Mouse (Mus musculus) CH12.LX (cell line): ENCODE data around the gene Galm. TPM values are rescaled to one million over a fixed set of nuclear protein-coding genes. Genes with fewer than 3 reads are reported as not detected.

Experiments used
- DNase-seq: peaks from one replicate; pipeline ENCODE4 v3.0.0-alpha.2; 2013; ENCODE audit errors: extremely low read depth
- H3K27ac ChIP-seq: 2 replicates; pipeline ENCODE4 v1.5.1; 2012; ENCODE audit warnings: low read depth, mild to moderate bottlenecking, control low read depth, moderate library complexity; ENCODE audit not compliant: insufficient read depth
- H3K27me3 ChIP-seq: replicated peaks from 2 replicates; pipeline ENCODE3; 2012; ENCODE audit warnings: inconsistent platforms
- H3K36me3 ChIP-seq, 2 experiments: replicated peaks in 1 of 2; 2 replicates each; pipeline versions ENCODE3 to v1.6.1; 2012; ENCODE audit warnings: inconsistent platforms in 1 of 2, low read length in 1 of 2, mild to moderate bottlenecking in 1 of 2, mixed read lengths in 1 of 2, moderate library complexity in 1 of 2; ENCODE audit not compliant: control insufficient read depth in 1 of 2, insufficient read depth in 1 of 2
- H3K4me1 ChIP-seq, 2 experiments: 2 replicates each; pipeline ENCODE4 v1.6.1; 2012; ENCODE audit warnings: inconsistent platforms in 1 of 2, moderate library complexity in 1 of 2; ENCODE audit not compliant: insufficient read depth in 2 of 2, control insufficient read depth in 1 of 2
- H3K4me2 ChIP-seq: 2 replicates; pipeline ENCODE4 v1.6.1; 2012; ENCODE audit warnings: low read depth, mild to moderate bottlenecking, control low read depth; ENCODE audit not compliant: poor library complexity, insufficient read depth, severe bottlenecking
- H3K4me3 ChIP-seq, 3 experiments: fragments of 150-350 bp in 1 of 3; sonication (generic) in 1 of 3; replicated peaks in 1 of 3; 2 replicates each; pipeline versions ENCODE3 to v1.5.1; 2011 to 2012; ENCODE audit warnings: low read depth in 2 of 3, low read length in 2 of 3, mild to moderate bottlenecking in 2 of 3, moderate library complexity in 2 of 3, control low read depth in 1 of 3, improper control_type of control experiment in 1 of 3, inconsistent platforms in 1 of 3, mixed read lengths in 1 of 3; ENCODE audit not compliant: poor library complexity in 1 of 3
- H3K79me2 ChIP-seq: replicated peaks from 2 replicates; pipeline ENCODE4 v1.6.1; 2012; ENCODE audit warnings: mild to moderate bottlenecking, moderate library complexity; ENCODE audit not compliant: control insufficient read depth, poor library complexity, insufficient read depth, severe bottlenecking; ENCODE audit errors: extremely low read depth
- H3K9ac ChIP-seq: 2 replicates; pipeline ENCODE4 v1.6.1; 2012; ENCODE audit warnings: low read depth, mild to moderate bottlenecking, control low read depth, moderate library complexity; ENCODE audit not compliant: insufficient read depth
- H3K9me3 ChIP-seq: replicated peaks from 2 replicates; pipeline ENCODE3; 2012; ENCODE audit warnings: low read length, inconsistent platforms, mixed read lengths
- CHD2 ChIP-seq: IDR thresholded peaks from 2 replicates; pipeline ENCODE4 v1.6.1; 2011; ENCODE audit warnings: low read length, improper control_type of control experiment
- CTCF ChIP-seq, 2 experiments: IDR thresholded peaks in 1 of 2; conservative IDR thresholded peaks in 1 of 2; 2 replicates each; pipeline ENCODE4 v1.5.1; 2011 to 2012; ENCODE audit warnings: low read depth in 2 of 2, low read length in 2 of 2, improper control_type of control experiment in 1 of 2, inconsistent platforms in 1 of 2, mild to moderate bottlenecking in 1 of 2, moderate library complexity in 1 of 2
- E2F4 ChIP-seq: IDR thresholded peaks from 2 replicates; pipeline ENCODE4 v1.6.1; 2011; ENCODE audit warnings: low read depth, low read length, improper control_type of control experiment; ENCODE audit not compliant: insufficient replicate concordance
- ELF1 ChIP-seq: IDR thresholded peaks from 2 replicates; pipeline ENCODE4 v1.6.1; 2014; ENCODE audit warnings: low read depth, mild to moderate bottlenecking, inconsistent platforms, low read length, improper control_type of control experiment
- EP300 ChIP-seq: IDR thresholded peaks from 2 replicates; pipeline ENCODE4 v1.6.1; 2011; ENCODE audit warnings: low read length, improper control_type of control experiment
- ETS1 ChIP-seq: conservative IDR thresholded peaks from 2 replicates; pipeline ENCODE4 v1.6.1; 2012; ENCODE audit warnings: low read depth, mild to moderate bottlenecking, inconsistent platforms, low read length, improper control_type of control experiment, moderate library complexity
- GABPA ChIP-seq: IDR thresholded peaks from 2 replicates; pipeline ENCODE4 v1.6.1; 2012; ENCODE audit warnings: low read depth, low read length, improper control_type of control experiment, inconsistent platforms; ENCODE audit not compliant: insufficient replicate concordance
- JUND ChIP-seq: conservative IDR thresholded peaks from 2 replicates; pipeline ENCODE4 v1.6.1; 2011; ENCODE audit warnings: low read depth, low read length, improper control_type of control experiment
- MAZ ChIP-seq: IDR thresholded peaks from 2 replicates; pipeline ENCODE4 v1.6.1; 2012; ENCODE audit warnings: low read depth, mild to moderate bottlenecking, inconsistent platforms, low read length, improper control_type of control experiment, moderate library complexity
- MEF2A ChIP-seq: IDR thresholded peaks from 2 replicates; pipeline ENCODE4 v1.6.1; 2014; ENCODE audit warnings: low read depth, mild to moderate bottlenecking, inconsistent platforms, low read length, improper control_type of control experiment, borderline replicate concordance
- NELFE ChIP-seq: IDR thresholded peaks from 2 replicates; pipeline ENCODE4 v1.6.1; 2011; ENCODE audit warnings: low read depth, low read length, improper control_type of control experiment
- PAX5 ChIP-seq: IDR thresholded peaks from 2 replicates; pipeline ENCODE4 v1.6.1; 2012; ENCODE audit warnings: low read length, inconsistent platforms, mixed read lengths
- POLR2A ChIP-seq: IDR thresholded peaks from 2 replicates; pipeline ENCODE4 v1.6.1; 2011; ENCODE audit warnings: low read depth, mild to moderate bottlenecking, improper control_type of control experiment, low read length
- RAD21 ChIP-seq: IDR thresholded peaks from 2 replicates; pipeline ENCODE4 v1.6.1; 2011; ENCODE audit warnings: low read depth, mild to moderate bottlenecking, low read length, improper control_type of control experiment, moderate library complexity
- SIN3A ChIP-seq: IDR thresholded peaks from 2 replicates; pipeline ENCODE4 v1.6.1; 2012; ENCODE audit warnings: low read length, improper control_type of control experiment, inconsistent platforms
- SMC3 ChIP-seq: IDR thresholded peaks from 2 replicates; pipeline ENCODE4 v1.6.1; 2011; ENCODE audit warnings: low read depth, low read length, improper control_type of control experiment
- TBP ChIP-seq: conservative IDR thresholded peaks from 2 replicates; pipeline ENCODE4 v1.6.1; 2011; ENCODE audit warnings: low read depth, low read length, improper control_type of control experiment
- USF1 ChIP-seq: IDR thresholded peaks from 2 replicates; pipeline ENCODE4 v1.6.1; 2014; ENCODE audit warnings: low read depth, mild to moderate bottlenecking, inconsistent platforms, low read length, improper control_type of control experiment
- ZC3H11A ChIP-seq: IDR thresholded peaks from 2 replicates; pipeline ENCODE4 v1.6.1; 2012; ENCODE audit warnings: low read depth, mild to moderate bottlenecking, inconsistent platforms, low read length, improper control_type of control experiment
- ZKSCAN1 ChIP-seq: IDR thresholded peaks from 2 replicates; pipeline ENCODE4 v1.6.1; 2012; ENCODE audit warnings: low read depth, inconsistent platforms, low read length, improper control_type of control experiment, borderline replicate concordance
- ZNF384 ChIP-seq: IDR thresholded peaks from 2 replicates; pipeline ENCODE4 v1.6.1; 2012; ENCODE audit warnings: low read depth, low read length, improper control_type of control experiment, inconsistent platforms
- dilution Hi-C: fragments of 300-500 bp; cut with MboI; formaldehyde crosslinking; loops from 2 replicates; pipeline ENCODE4 v1.14.3; 2020; ENCODE audit warnings: low sequenced_read_pairs; ENCODE audit not compliant: extremely low pct_unique_long_range_greater_than_20kb, extremely low pct_ligation_motif_present
- in situ Hi-C: fragments of 300-500 bp; cut with MboI; formaldehyde crosslinking; loops from 3 replicates; pipeline ENCODE4 v1.14.3; 2019; ENCODE audit warnings: low sequenced_read_pairs, low pct_ligation_motif_present, low pct_unique_long_range_greater_than_20kb, mixed read lengths
- polyA plus RNA-seq: library from polyadenylated mRNA; unstranded; fragments of >175 nt; gene quantifications from 2 replicates; pipeline ENCODE4 v1.2.1, GENCODE M21; 2012; ENCODE audit warnings: low read depth; ENCODE audit not compliant: insufficient read length
- total RNA-seq, 2 experiments: library from RNA; depleted of rRNA; stranded (reverse); fragments of 300-350 nt in 1 of 2; fragments of >200 nt in 1 of 2; gene quantifications; 2 replicates each; pipeline ENCODE4 v1.2.3; 2012 to 2014

The Galm gene
- total and polyA plus RNA-seq, 3 experiments = 0.09 TPM; not detected in 2

DNA sequence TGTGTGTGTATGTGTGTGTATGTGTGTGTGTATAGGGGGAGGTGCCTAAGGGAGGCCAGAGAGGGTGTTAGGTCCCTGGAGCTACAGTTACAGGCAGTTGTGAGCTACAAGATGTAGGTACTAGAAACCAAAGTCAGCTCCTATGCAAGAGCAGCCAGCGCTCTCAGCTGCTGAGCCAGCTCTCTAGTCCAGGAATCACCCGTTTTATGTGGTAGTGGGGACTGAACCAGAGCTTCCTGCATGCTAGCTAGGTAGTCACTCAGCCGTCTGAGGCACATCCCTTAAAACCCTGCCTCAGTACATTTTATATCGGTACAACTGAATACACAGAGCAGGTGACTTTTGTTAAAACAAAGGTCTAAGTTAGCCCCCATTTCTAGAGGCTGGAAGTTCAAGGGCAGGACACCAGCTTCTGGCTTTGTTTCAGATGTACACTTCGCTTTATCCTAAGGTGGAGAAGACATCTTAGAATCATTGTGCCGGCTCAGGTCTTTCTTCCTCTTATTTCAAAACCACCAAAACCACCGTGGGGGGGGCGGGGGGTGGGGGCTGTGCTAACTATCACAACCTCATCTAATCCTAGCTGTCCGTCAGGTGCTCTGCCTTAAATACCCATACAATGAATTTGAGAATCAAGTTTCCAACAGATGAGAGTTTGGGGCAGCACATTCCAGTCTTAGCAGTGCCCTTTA, 12.6 kb downstream of the Galm start:
- Histone ChIP-seq H3K27me3 (no peaks in the 10 kb centered on the region), H3K9ac (no peak overlapping the region), H3K9me3 (no peaks in the 10 kb centered on the region), H3K4me3 (no peak overlapping the region), H3K4me1 (peaks cover 7 to 9% of the 10 kb centered on the region in 2 experiments), H3K4me2 (peak overlapping the region; percentile 8; the same call in 1 of the 2 replicates), H3K36me3 (no peaks in the 10 kb centered on the region), H3K79me2 (no peaks in the 10 kb centered on the region), H3K27ac (no peak overlapping the region)
- dilution Hi-C loops (no loop called here), in situ Hi-C loops (no loop called here)
- DNase-seq = peak; percentile 42
- no peak for TF ChIP-seq CTCF (conservative IDR thresholded peaks at IDR 0.05 in 1 of 2, IDR thresholded peaks at IDR 0.05 in 1 of 2; ENCODE audit: low read depth in 2 of 2, low read length in 2 of 2)
- no peak for TF ChIP-seq NELFE
- no peak for TF ChIP-seq SMC3
- no peak for TF ChIP-seq ZC3H11A
- no peak for TF ChIP-seq MEF2A
- no peak for TF ChIP-seq MAZ
- TF ChIP-seq E2F4 = no peak
- TF ChIP-seq RAD21 = no peak
- no peak for TF ChIP-seq TBP
- no peak for TF ChIP-seq JUND

DNA sequence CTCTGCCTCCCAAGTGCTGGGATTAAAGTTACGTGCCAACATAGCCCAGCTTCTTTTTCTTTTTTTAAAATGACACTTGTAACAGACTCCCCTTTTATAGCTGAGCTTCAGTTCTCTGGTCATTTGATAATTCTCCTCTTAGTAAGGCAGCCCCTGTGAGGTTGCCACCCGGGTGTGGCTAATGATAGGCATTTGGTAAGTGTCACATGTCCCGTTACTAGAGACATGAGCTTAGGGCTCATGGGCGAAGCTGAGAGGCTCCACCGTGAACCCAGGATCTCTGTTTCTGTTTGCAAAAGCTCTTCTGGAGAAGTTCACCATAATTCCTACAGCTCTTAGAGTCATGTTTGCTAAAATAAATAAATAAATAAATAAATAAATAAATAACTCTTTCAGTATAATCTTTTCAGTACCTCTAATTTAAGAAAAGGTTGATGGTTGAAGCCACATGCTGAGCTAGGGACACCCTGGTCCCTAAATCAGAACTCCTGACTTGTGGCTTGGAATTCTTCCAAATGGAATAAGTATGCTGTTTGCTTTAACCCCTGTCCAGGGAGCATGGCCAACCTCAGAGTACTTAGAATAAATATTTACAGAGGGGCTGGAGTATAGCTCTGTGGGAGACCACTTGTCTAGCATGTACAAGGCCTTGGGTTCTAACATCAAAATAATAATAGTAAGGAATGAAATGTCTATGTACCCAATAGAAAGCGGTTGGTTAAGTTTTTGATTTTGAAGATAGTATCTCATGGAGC, 16.4 kb downstream of the Galm start:
- dilution Hi-C loops = no loop called here
- TF ChIP-seq ZNF384 (no peak), USF1 (no peak), SIN3A (no peak), POLR2A (no peak), RAD21 (no peak), ETS1 (no peak), ZKSCAN1 (no peak), TBP (no peak), E2F4 (no peak), JUND (no peak), CHD2 (no peak), MAZ (no peak), CTCF (conservative IDR thresholded peaks at IDR 0.05 in 1 of 2, IDR thresholded peaks at IDR 0.05 in 1 of 2; ENCODE audit: low read depth in 2 of 2, low read length in 2 of 2) (no peak), GABPA (no peak), ELF1 (no peak), EP300 (no peak), PAX5 (no peak)
- H3K79me2 ChIP-seq = no peaks in the 10 kb centered on the region

More for the DNA sequence above, 16.4 kb downstream of the Galm start:
- in situ Hi-C loops = no loop called here
- DNase-seq = no peak
- Histone ChIP-seq H3K9me3 (no peaks in the 10 kb centered on the region), H3K27me3 (peaks cover 7% of the 10 kb centered on the region), H3K36me3 (no peaks in the 10 kb centered on the region), H3K9ac (no peak overlapping the region), H3K27ac (no peak overlapping the region), H3K4me2 (no peak overlapping the region), H3K4me3 (no peak overlapping the region), H3K4me1 (peaks cover 7 to 9% of the 10 kb centered on the region in 2 experiments)
